Mouse (Mus musculus): Measurements from ENCODE around the gene Mcam.
A peak's percentile ranks its signal among the peaks of the same experiment; 100 is the strongest.
"Not testable (repeated sequence)": the region's sequence is repeated elsewhere in the genome, so short reads cannot be mapped to it uniquely, and the experiment has no call there.

The Mcam gene

GRCm38 (mm10) chr9:44108269-44109055, 25.8 kb upstream of the Mcam start:
- DNase-seq (ENCODE audit: low spot score in 2 of 2) = no peak

DNA sequence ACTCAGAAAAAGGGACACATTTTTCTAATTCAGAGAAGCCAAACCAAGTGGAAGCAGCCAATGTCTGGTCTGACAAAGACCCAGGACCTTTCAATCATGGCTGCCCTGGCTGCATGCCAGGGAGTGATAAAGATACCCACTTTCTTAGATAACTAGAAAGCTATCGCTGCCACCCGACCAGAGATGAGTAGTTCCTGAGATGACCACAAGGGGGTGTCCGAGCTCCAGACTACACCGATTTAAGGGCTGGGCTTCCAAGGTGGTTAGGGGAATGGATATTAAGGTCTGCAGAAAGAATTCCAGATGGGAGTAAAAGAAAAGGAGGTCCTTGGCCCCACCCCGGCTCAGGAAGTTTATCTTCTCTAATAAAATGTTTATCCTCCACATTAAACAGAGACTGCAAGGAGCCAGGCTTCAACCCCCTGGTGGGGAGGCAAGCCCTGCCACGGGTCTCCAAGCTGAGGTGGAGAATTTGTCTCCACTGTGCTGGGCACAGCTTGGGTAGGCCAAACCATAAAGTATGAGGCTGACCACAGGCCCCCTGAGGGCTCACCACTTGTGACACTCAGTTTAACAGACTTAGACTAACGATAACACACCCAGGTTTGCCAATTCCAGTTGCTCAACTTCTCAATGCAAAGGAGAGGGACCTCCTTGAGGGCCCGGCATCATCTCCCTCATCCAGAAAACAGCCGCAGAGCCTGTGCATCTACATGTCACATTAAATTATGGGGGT, 24.7 kb upstream of the Mcam start:
- DNase-seq (ENCODE audit: low spot score in 2 of 2) = peak; percentile 85 to 87

DNA sequence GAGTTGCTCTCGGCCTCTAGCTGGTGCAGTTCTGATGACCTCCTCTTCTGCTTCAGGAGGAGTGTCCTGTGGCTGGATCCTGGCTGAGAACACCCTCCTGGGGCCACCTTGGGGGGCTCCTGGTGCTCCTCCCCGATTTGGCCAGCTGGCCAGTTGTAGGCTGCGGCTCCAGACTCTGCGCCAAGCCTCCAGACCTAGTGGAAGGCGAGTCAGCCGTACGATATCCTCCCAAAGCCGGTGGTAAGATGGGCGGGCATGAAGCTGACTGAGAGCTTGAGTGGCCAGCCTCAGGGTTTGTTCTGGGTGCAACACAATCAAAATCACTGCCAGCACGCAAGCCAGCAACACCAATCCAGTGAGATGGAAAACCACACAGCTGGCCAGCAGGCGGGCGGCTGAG, 22.4 kb upstream of the Mcam start:
- DNase-seq (ENCODE audit: low spot score in 2 of 2) = not testable (repeated sequence)

DNA sequence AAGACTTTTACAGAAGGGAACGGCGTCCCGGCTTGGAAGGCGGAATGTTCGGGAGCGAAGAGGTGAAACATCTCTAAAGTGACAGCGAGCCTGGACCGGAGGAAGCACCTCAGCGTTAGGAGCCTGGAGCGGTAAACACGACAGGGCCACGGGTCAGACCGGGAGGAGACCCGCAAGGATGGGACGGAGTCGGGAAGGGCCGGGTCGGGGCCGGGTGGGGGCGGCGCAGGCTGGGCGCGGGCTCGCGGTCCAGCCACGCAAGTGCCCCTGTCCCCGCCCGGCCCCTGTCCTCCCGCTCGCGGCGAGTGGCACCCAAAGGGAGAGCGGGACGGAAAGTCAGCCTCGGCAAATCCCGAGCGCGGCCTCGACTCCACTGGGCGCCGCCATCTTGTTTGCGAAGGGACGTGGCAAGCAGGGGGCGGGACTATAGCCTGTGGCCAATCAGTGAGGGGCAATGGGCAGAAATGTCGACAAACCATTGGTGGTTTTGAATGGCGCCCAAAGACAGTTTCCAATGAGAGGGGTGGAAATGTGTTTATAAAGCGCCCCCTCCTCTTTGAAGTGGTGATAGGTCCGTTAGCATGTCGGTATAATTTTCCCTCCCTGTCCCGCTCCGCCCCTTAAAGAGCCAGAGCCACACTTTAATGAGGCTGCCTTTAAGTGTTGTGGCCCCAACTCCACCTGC, 21.0 kb upstream of the Mcam start, which contains the start of the genes Gm49380 and Rnf26:
Gene Gm49380 (minus strand): TSS at position 396 of the 685 bp plus-strand sequence.
Gene Rnf26 (minus strand): TSS at position 413 of the 685 bp plus-strand sequence.
- DNase-seq (ENCODE audit: low spot score in 2 of 2) = peak; percentile 98

DNA sequence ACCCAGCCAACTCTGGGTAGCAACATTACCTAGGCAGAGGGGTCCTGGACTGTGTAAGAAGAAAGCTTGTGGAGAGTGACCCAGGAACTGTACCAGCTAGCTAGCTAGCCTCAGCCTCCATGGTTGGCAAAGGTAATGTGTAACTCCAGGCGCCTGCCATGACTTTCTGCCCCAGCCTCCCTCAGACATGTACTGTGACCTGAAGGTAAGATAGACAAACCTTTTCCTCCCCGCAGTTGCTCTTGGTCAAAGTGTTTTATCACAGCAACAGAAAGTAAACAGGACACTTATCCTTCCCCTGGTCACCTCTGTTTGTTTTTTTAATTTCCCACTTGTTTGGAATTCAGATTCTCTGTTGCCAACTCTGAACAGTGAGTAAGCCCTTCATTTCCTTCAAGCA, 19.8 kb upstream of the Mcam start:
- no peak for DNase-seq (ENCODE audit: low spot score in 2 of 2)

DNA sequence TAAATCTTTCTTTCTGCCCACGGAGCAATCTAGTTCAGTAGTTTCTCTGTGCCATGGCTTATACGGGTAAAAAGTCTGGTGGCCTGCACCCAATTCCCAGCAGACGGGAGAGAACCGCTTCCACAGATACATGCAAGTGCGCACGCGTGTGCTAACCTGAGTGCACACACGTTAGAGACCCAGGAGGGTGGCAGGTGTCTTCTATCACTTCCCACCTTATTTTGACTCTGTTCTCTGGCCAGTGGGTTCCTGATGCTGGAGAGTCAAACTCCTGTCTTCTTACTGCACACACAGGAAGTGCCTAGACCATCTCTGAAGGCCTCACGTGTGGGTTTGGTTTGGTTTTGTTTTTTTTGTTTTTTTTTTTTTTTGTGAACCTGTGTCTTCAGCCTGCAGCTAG, 18.7 kb upstream of the Mcam start:
- no peak for DNase-seq (ENCODE audit: low spot score in 2 of 2)

DNA sequence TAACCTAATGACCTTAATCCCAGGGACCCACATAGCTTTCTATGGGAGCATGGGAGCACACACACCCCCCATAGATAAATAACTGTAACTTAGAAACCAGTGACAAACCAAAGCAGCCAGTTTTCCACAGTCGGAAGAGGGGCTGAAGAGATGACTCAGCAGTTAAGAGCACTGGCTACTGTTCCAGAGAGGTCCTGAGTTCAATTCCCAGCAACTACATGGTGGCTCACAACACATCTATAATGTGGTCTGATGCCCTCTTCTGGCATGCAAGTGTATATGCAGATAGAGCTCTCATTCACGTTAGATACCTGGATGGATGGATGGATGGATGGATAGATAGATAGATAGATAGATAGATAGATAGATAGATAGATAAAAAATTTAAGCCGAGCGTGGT, 18.1 kb upstream of the Mcam start:
- DNase-seq (ENCODE audit: low spot score in 2 of 2) = no peak

GRCm38 (mm10) chr9:44119011-44119410, 15.3 kb upstream of the Mcam start:
- DNase-seq (ENCODE audit: low spot score in 2 of 2) = no peak

DNA sequence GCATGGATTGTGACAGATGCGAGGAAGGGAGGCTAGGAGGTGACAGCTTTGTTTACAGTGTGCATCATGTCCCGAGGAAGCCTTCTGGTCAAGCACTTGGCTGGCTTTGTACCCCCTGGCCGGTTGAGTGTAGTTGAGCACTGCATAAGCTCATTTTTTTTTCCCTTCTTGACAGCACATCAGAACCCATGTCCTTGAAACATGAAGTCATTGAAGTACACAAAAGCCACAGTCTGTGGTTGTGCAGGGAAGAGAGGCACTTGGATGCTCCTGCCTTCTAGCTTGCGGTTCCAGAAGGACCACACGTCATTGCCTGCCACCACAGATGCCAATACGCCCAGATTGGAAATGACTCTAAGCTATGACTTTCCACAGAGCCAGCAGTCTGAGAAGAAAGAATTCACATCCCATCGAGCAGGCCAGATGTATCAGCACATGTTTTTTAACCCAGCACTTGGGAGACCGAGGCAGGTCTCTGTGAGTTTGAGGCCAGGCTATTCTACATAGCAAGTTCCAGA, 14.3 kb upstream of the Mcam start:
- no peak for DNase-seq (ENCODE audit: low spot score in 2 of 2)

DNA sequence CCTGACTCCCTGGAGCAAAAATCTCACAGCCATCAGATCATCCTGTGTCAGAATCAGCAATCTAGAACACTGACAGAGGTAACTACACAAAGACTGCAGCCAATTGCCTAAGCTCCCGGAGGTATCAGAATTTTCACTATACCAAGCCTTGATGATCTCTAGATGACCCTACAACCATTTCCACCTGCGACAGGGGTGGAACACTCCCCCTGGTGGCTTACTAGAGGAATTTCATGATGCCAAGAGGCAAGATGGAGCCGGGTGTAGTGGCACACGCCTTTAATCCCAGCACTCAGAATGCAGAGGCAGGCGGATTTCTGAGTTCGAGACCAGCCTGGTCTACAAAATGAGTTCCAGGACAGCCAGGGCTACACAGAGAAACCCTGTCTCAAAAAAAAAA, 10.0 kb upstream of the Mcam start:
- DNase-seq (ENCODE audit: low spot score in 2 of 2) = no peak

DNA sequence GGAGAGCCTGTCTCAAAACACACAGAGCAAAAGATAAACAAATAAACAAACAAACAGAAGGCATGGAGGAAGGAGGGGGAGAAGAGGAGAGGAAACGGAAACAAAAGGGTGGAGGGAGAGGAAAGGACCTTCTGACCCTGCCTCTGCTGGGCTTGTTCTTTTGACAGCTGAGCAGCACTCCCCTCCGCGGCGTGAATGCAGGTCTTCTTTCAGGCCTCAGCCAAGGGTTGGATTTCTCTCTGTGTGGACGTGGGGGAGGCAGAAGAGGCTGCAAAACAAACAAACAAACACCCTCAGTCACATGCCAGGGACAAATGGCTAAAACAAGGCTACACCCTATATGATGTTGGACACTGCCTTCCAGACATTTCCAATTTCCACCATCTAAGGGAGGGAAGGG, 9.2 kb upstream of the Mcam start:
- DNase-seq (ENCODE audit: low spot score in 2 of 2) = no peak

DNA sequence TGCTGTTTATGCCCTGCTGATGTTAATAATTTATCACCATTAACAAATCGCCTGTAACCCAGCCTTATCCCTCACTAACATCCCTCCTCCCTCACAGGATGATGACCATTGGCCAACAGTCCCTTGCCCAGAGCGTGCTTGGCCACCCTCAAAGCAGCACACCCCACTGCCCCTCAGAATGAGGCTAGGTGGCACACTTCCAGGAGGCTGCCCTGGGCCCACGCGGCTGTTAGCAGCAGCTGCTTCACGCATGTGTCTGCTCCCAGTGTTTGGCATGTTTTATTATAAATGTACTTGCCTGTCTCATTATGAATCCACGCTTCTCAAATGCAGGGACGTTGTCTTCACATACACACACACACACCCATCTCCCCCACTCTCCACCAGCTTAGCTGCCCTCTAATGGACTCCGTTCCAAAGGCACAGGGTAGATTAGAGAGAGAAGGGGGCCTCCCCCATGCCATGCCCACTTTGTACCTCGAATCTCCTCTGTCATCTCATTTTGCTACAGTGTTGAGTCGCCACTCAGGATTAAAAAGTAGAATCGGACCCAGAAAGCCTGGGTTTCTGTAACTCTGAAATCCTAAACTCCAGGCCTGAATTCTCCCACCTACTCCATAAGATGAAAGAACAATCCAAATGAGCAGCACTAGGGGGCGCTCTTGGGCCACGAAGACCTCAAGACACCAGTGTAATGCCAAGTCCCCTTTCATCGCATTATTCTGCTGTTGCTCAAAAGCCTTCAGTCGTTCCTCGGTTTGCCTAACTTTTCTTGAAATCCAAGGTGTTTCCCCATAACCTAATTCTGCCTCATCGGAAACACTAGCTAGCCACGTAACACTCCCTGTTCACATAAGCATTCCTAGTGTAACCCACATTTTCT, 8.5 kb upstream of the Mcam start:
- peak; percentile 92 to 94 for DNase-seq (ENCODE audit: low spot score in 2 of 2)

- DNase-seq (ENCODE audit: low spot score in 2 of 2) = no peak
Observed at GRCm38 (mm10) chr9:44126746-44127145, 7.5 kb upstream of the Mcam start.

- DNase-seq (ENCODE audit: low spot score in 2 of 2) = no peak
Observed at GRCm38 (mm10) chr9:44127351-44127801, 6.9 kb upstream of the Mcam start.

DNA sequence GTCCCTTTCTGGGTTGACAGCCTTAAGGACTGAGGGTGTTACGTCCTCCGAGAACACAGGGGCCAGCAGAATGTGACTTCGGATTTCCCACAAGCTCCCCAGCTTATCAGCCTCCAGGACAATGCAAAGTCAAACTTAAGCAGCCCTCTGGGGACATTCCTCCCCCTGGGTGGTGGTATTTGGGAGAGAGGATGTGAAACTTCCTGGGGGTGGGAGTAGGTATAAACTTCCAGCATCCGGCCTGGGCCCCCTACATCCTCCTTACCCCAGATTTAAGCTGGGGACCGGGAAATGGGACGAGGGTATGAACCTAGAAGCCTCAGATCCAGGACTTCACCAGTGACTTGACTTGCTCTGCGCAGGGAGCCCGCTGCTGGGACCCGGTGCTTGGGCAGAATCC, 4.6 kb upstream of the Mcam start:
- DNase-seq (ENCODE audit: low spot score in 2 of 2) = no peak

GRCm38 (mm10) chr9:44130034-44130433, 4.2 kb upstream of the Mcam start:
- no peak for DNase-seq (ENCODE audit: low spot score in 2 of 2)

- DNase-seq (ENCODE audit: low spot score in 2 of 2) = no peak
Observed at GRCm38 (mm10) chr9:44130581-44131275, 3.5 kb upstream of the Mcam start.

DNA sequence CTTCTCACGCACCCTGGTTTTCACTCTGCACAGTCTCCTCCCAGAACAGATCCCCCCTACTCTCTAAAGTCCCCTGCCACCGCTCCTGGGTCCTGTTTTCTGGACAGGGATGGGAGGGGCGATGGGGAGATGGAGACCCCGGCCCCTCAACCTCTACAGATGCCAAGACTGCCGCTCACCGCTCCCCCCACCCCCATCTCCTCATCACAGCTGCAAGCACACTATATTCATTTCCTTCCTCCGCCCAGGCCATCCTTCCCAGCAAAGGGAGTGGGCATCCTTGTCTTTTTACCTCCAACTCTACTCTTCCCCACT, 3.0 kb upstream of the Mcam start:
- no peak for DNase-seq (ENCODE audit: low spot score in 2 of 2)

GRCm38 (mm10) chr9:44132200-44132599, 2.1 kb upstream of the Mcam start:
- DNase-seq (ENCODE audit: low spot score in 2 of 2) = no peak

- no peak for DNase-seq (ENCODE audit: low spot score in 2 of 2)
Observed at GRCm38 (mm10) chr9:44133287-44133686, 982 bp upstream of the Mcam start.
